Mouse (Mus musculus) R1 (cell line): ENCODE measurements at regions not wholly inside any gene's neighbourhood (a gene's known extent, or its start where the extent isn't known, plus 50 kb on each side); places are given as distances from the start of the nearest gene placed in this dataset.
"Not testable (repeated sequence)": the region's sequence is repeated elsewhere in the genome, so short reads cannot be mapped to it uniquely, and the experiment has no call there.

Experiments used
- DNase-seq: peaks from one replicate; pipeline ENCODE4 v3.0.0-alpha.2; 2018; ENCODE audit warnings: low read depth, low spot score

- no peak for DNase-seq
Observed at GRCm38 (mm10) chr14:89922316-89922715, 1451.1 kb upstream of the Pcdh20 start.

- peak; percentile 51 for DNase-seq
Observed at GRCm38 (mm10) chr14:89920586-89920985, 1449.4 kb upstream of the Pcdh20 start.

- peak; percentile 8 for DNase-seq
Observed at GRCm38 (mm10) chr14:89898701-89899227, 1427.6 kb upstream of the Pcdh20 start.

- not testable (repeated sequence) for DNase-seq
Observed at GRCm38 (mm10) chr14:89898135-89898534, 1426.9 kb upstream of the Pcdh20 start.

GRCm38 (mm10) chr14:89896891-89897290, 1425.7 kb upstream of the Pcdh20 start:
- peak; percentile 12 for DNase-seq
